Mouse (Mus musculus): ENCODE data around the gene Ctrc. TPM values are rescaled to one million over a fixed set of nuclear protein-coding genes. Genes with fewer than 3 reads are reported as not detected.

The Ctrc gene
- not detected in 2 replicates for polyA plus RNA-seq (2016; fragmentation: Nextera tagmentation; extraction: Ambion mirVana)

DNA sequence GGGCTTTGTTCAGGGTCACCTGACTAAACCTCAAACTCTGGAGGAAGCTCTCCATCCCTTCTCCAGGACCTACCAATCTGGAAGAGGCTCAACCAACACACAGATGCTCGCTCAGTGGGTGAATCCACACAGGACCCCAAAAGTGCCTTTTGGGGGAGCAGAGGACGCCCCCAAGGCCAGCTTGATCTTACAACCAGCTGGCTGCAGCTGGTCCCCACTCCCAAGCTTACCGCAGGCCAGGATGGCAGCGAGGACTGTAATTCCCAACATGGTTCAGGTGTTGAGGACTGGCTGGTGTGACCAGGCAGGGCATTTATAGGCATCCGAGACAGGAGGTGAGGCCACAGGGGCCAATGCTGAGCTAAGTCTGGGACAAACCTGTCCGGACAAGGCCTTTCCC lies at the start of gene Ctrc:
Gene Ctrc (minus strand): TSS at position 361 of the 400 bp plus-strand sequence.
- Histone ChIP-seq H3K27ac (replicated peaks) (no peak within 1 kb of the TSS), H3K4me3 (no peak within 1 kb of the TSS), H3K4me1 (no peaks in the 10 kb centered on the region), H3K9me3 (replicated peaks) (no peaks in the 10 kb centered on the region), H3K27me3 (ENCODE audit: low read depth, poor library complexity, severe bottlenecking) (no peaks in the 10 kb centered on the region), H3K36me3 (no peaks in the 10 kb centered on the region)
- DNase-seq (ENCODE audit: low spot score), result no peak
- 81% methylated on average over 6 of the region's 6 CpGs for WGBS

- no peak for DNase-seq (ENCODE audit: low spot score)
- Histone ChIP-seq H3K27ac (replicated peaks) (peak overlapping the region; percentile 63; the same call in 1 of the 2 replicates), H3K4me1 (peaks cover 53% of the 10 kb centered on the region), H3K9me3 (replicated peaks) (no peaks in the 10 kb centered on the region), H3K27me3 (ENCODE audit: low read depth, poor library complexity, severe bottlenecking) (no peaks in the 10 kb centered on the region), H3K4me3 (no peak overlapping the region), H3K36me3 (no peaks in the 10 kb centered on the region)
- WGBS, result 91% methylated on average over 12 of the region's 12 CpGs
Observed at GRCm38 (mm10) chr4:141895772-141896171, 49.6 kb upstream of the Ctrc start.

DNA sequence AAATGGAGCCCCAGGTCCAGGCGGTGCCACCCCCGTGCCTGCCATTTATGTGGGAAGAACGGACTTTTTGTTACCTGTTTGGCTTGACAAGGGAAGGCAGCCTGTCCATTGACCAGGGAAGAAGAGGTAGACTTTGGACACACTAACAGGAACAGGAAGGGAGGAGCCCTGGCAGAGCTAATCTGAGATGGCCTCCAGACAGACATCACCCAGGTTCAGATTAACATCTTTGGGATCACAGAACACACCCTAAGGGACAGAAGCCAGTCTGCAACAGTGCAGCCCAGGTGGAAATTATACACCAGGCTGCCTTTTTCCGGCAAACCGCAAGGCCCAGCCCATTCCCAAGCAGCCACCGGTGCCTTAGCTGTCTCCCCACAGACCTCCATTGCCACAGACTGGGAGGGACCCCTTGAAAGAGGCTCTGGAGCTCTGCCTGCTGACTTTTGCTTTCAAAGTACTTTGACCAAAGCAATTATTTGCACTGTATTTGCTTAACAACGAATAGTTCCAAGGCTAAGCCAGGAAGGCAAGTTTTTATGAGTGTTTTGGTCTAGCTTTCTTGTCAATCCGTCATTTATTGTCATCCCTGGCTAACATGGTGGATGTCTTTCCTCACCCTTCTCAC lies 47.1 kb upstream of the Ctrc start:
- H3K27me3 ChIP-seq (ENCODE audit: low read depth, poor library complexity, severe bottlenecking), result no peaks in the 10 kb centered on the region
- H3K27ac ChIP-seq (replicated peaks), result peak overlapping the region; percentile 55
- no peak for DNase-seq (ENCODE audit: low spot score)
- 88% methylated on average over 8 of the region's 8 CpGs for WGBS
- no peak overlapping the region for H3K4me3 ChIP-seq
- H3K4me1 ChIP-seq, result peaks cover 28% of the 10 kb centered on the region
- no peaks in the 10 kb centered on the region for H3K36me3 ChIP-seq
- no peaks in the 10 kb centered on the region for H3K9me3 ChIP-seq (replicated peaks)

DNA sequence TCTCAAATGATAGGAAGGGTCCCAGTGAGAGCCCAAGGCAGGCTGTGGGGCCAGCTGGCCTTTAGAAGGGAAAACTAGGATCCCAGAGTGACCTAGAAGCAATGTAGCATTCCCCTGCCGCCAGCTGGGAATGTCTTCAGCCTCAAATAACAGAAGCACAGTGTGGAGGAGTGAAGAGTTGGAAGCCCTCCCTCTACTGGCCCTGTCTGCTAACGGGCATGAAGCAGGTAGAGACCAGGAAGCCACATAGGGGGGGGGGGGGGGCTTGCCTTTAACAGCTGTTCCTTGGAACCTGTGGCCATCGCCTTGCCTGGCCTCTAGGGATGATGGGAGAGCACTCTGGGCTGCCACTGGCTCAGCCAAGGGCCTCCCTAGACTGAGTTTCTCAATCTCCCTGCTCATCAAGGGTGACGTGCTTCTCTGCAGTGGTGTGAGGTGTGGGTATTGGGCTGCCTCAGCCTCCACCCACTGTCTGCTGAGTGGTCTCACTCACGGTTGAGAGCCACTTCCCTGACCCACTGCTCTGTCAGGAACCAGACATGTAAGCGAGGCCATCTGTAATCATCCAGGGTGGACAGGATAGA lies 40.3 kb upstream of the Ctrc start:
- no peak for DNase-seq (ENCODE audit: low spot score)
- Histone ChIP-seq H3K36me3 (no peaks in the 10 kb centered on the region), H3K27me3 (ENCODE audit: low read depth, poor library complexity, severe bottlenecking) (no peaks in the 10 kb centered on the region), H3K4me1 (peaks cover 19% of the 10 kb centered on the region), H3K4me3 (no peak overlapping the region), H3K9me3 (replicated peaks) (no peaks in the 10 kb centered on the region), H3K27ac (replicated peaks) (peak overlapping the region; percentile 52)
- WGBS, result 50% methylated on average over 6 of the region's 6 CpGs

DNA sequence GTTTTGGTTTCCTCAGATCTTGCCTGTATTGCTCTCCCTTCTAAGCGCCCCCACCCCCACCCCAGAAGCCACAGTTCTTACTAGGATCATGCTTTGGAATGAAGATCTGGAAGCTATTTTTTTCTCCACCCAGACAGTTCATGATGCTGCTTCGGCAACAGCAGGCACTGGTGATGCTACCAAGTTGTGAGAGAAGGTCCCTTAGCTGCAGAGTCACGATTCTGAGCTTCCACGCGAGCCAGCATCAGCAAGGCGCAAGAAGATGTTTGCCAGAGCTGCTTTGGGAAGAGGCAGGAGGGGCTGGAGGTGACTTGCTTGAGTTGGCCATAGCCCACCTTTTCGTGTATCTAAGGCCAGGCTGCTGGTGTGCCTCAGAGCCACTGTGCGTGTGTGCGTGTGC lies 39.3 kb upstream of the Ctrc start:
- DNase-seq (ENCODE audit: low spot score), result no peak
- Histone ChIP-seq H3K27ac (replicated peaks) (no peak overlapping the region), H3K36me3 (no peaks in the 10 kb centered on the region), H3K4me1 (peaks cover 21% of the 10 kb centered on the region), H3K4me3 (no peak overlapping the region), H3K27me3 (ENCODE audit: low read depth, poor library complexity, severe bottlenecking) (no peaks in the 10 kb centered on the region), H3K9me3 (replicated peaks) (no peaks in the 10 kb centered on the region)
- WGBS, result 86% methylated on average over 9 of the region's 9 CpGs

DNA sequence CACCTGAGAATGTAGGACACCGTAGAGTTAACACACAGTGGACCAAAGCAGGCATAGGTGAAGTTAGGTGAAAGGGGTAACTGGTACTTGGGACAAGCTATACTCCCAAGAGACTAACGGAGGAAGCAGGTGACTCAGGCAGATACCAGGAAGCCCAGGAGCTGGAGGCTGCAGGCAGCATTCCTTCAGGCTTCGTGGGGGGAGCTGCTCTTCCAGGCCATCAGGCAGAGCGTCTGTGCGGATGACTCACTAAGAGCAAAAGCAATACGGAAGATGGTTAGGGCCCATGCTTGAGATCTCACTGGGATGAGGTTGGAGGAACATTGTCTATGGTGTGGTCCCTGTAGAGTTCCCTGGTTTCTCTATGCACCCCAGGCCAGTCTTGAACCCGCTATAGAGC lies 36.7 kb upstream of the Ctrc start:
- Histone ChIP-seq H3K9me3 (replicated peaks) (no peaks in the 10 kb centered on the region), H3K27ac (replicated peaks) (no peak overlapping the region), H3K4me1 (peaks cover 27% of the 10 kb centered on the region), H3K27me3 (ENCODE audit: low read depth, poor library complexity, severe bottlenecking) (no peaks in the 10 kb centered on the region), H3K36me3 (no peaks in the 10 kb centered on the region), H3K4me3 (no peak overlapping the region)
- 83% methylated on average over 7 of the region's 7 CpGs for WGBS
- DNase-seq (ENCODE audit: low spot score), result no peak

GRCm38 (mm10) chr4:141881950-141882349 lies 35.8 kb upstream of the Ctrc start:
- Histone ChIP-seq H3K4me1 (peaks cover 25% of the 10 kb centered on the region), H3K27ac (replicated peaks) (no peak overlapping the region), H3K4me3 (no peak overlapping the region), H3K27me3 (ENCODE audit: low read depth, poor library complexity, severe bottlenecking) (no peaks in the 10 kb centered on the region; the same call in 1 of the 2 replicates), H3K36me3 (no peaks in the 10 kb centered on the region), H3K9me3 (replicated peaks) (no peaks in the 10 kb centered on the region)
- DNase-seq (ENCODE audit: low spot score), result no peak
- 82% methylated on average over 5 of the region's 5 CpGs for WGBS

DNA sequence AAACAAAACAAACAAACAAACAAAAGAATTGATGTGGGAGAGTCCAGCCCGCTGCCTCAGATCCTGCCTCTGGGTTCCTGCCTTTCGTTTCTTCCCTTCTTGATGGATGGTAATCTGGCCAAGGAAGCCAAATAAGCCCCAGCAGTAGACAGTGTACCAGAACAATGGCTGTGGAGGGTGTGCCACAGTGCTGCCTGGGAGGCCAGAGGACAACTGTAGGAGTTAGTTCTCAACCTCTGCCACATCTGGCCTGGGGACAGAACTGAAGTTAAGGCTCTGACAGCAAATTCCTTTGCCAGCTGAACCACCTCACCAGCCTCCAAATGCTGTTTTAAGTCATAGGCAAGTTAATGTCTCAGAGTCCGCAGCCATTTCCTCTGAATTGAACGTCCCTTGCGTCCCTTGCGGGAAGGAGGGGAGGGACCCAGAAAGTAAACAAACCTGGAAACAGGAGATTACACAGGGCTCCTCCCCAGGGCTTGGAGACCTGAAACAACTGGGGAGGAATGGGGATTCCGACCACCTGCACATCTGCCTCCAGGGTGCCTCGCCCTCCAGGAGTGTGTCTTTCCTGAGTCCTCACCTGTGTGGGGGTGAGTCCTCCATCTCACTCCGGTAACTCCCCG lies 35.2 kb upstream of the Ctrc start:
- H3K9me3 ChIP-seq (replicated peaks), result no peaks in the 10 kb centered on the region
- H3K4me1 ChIP-seq, result peaks cover 21% of the 10 kb centered on the region
- peaks cover 3% of the 10 kb centered on the region for H3K27me3 ChIP-seq (ENCODE audit: low read depth, poor library complexity, severe bottlenecking)
- no peak overlapping the region for H3K4me3 ChIP-seq
- WGBS, result 65% methylated on average over 10 of the region's 10 CpGs
- no peaks in the 10 kb centered on the region for H3K36me3 ChIP-seq
- no peak for DNase-seq (ENCODE audit: low spot score)
- 0 out of 2 replicates have a peak overlapping the region, but pooled peaks have one; percentile 14 for H3K27ac ChIP-seq (replicated peaks)

DNA sequence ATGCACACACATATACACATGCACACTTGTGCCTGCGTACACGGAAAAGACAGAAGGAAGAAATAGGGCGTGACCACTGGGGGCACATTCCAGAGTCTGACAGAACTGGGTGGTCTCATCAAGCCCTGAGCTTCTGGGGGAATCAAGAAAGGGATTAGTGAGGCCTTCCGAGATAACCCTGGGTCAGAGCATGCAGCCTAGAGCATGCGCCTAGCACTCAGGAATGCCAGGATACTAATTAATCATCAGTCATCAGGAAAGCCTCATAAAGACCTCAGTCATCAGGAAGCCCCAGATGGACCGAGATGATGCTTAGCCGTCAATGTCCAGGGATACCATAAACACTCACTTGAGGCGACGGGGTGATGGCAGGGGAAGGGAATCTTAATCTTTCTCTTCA lies 33.7 kb upstream of the Ctrc start:
- WGBS, result 77% methylated on average over 9 of the region's 9 CpGs
- H3K27ac ChIP-seq (replicated peaks), result no peak overlapping the region

GRCm38 (mm10) chr4:141879074-141879473 lies 32.9 kb upstream of the Ctrc start:
- 85% methylated on average over 4 of the region's 4 CpGs for WGBS
- no peak overlapping the region for H3K27ac ChIP-seq (replicated peaks)
- H3K4me3 ChIP-seq, result no peak overlapping the region
- no peak for DNase-seq (ENCODE audit: low spot score)
- H3K27me3 ChIP-seq (ENCODE audit: low read depth, poor library complexity, severe bottlenecking), result peaks cover 13% of the 10 kb centered on the region
- H3K36me3 ChIP-seq, result no peaks in the 10 kb centered on the region
- peaks cover 33% of the 10 kb centered on the region for H3K4me1 ChIP-seq
- H3K9me3 ChIP-seq (replicated peaks), result no peaks in the 10 kb centered on the region

More for the DNA sequence above, 33.7 kb upstream of the Ctrc start:
- no peak overlapping the region for H3K4me3 ChIP-seq
- DNase-seq (ENCODE audit: low spot score), result no peak
- H3K4me1 ChIP-seq, result peaks cover 25% of the 10 kb centered on the region
- peaks cover 13% of the 10 kb centered on the region for H3K27me3 ChIP-seq (ENCODE audit: low read depth, poor library complexity, severe bottlenecking)
- H3K9me3 ChIP-seq (replicated peaks), result no peaks in the 10 kb centered on the region
- no peaks in the 10 kb centered on the region for H3K36me3 ChIP-seq

DNA sequence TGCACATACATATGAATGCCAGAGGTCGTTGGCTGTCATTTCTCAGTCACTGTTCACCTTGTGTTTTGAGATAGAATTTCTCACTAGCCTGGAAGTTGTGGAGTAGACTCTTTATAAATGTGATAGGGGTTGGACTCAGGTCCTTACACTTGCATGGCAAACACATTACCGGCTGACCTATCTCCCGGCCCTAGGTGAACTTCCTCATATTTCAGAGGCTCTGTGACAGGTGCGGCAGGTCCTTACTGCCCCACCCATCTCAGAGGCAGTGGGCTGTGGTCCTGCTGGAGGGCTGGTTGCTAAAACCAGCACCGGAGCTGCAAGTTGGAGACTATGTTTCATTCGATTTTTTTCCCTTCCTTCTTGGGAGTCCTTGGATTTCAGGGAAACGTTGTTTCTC lies 32.5 kb upstream of the Ctrc start:
- Histone ChIP-seq H3K4me3 (no peak overlapping the region), H3K27ac (replicated peaks) (no peak overlapping the region), H3K4me1 (peaks cover 38% of the 10 kb centered on the region), H3K36me3 (no peaks in the 10 kb centered on the region), H3K9me3 (replicated peaks) (no peaks in the 10 kb centered on the region), H3K27me3 (ENCODE audit: low read depth, poor library complexity, severe bottlenecking) (peaks cover 16% of the 10 kb centered on the region)
- WGBS, result 81% methylated on average over 7 of the region's 7 CpGs
- no peak for DNase-seq (ENCODE audit: low spot score)

DNA sequence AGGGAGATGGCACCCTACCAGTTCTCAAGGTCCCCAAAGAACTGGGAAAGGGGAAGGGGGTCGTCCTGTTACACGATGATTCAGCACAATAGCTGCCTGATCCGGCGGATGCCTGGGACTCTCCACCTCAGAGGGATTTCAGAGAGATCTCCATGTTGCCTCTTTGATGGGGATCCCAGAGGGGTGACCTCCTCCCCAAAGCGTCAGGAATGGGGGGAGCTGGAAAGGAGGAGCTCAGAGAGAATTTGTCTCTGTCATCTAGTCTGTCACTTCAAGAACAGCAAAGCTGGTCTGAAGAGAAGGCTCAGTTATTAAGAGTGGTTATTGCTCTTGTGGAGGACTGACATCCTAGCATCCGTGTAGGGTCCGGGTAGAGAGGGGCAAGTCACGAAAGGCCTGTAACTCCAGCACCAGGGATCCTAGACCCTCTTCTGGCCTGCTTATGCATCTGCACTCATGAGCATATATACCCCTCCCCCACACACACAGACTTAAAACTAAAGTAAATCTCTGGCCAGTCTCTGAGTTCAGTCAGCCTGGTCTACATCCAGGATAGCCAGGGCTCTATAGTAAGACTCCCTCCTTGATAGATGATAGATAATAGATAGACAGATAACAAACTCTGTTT lies 29.4 kb upstream of the Ctrc start:
- H3K27ac ChIP-seq (replicated peaks), result peak overlapping the region; percentile 86
- no peak for DNase-seq (ENCODE audit: low spot score)
- WGBS, result 16% methylated on average over 8 of the region's 8 CpGs

More for the DNA sequence above, 29.4 kb upstream of the Ctrc start:
- Histone ChIP-seq H3K27me3 (ENCODE audit: low read depth, poor library complexity, severe bottlenecking) (peaks cover 31% of the 10 kb centered on the region), H3K9me3 (replicated peaks) (no peaks in the 10 kb centered on the region), H3K4me3 (peak overlapping the region; percentile 75), H3K36me3 (peaks cover 8% of the 10 kb centered on the region; the same call in 1 of the 2 replicates), H3K4me1 (peaks cover 59% of the 10 kb centered on the region)

Measured in midbrain, embryonic 10.5 days (tissue).